Mouse (Mus musculus) macrophage (primary cell): ENCODE measurements around the gene Slc15a5. TPM values are rescaled to one million over a fixed set of nuclear protein-coding genes. Genes with fewer than 3 reads are reported as not detected.
"Not testable (repeated sequence)": the region's sequence is repeated elsewhere in the genome, so short reads cannot be mapped to it uniquely, and the experiment has no call there.

Experiments
- H3K27ac ChIP-seq: fragments of 350-480 bp; formaldehyde crosslinking; 2 replicates; pipeline ENCODE4 v1.9.0; 2021
- H3K36me3 ChIP-seq: fragments of 350-480 bp; formaldehyde crosslinking; 2 replicates; pipeline ENCODE4 v1.9.0; 2021; ENCODE audit errors: inconsistent target
- H3K4me3 ChIP-seq: fragments of 350-480 bp; formaldehyde crosslinking; 2 replicates; pipeline ENCODE4 v1.9.0; 2021; ENCODE audit errors: inconsistent target
- H3K79me2 ChIP-seq: fragments of 350-480 bp; formaldehyde crosslinking; 2 replicates; pipeline ENCODE4 v1.9.0; 2021; ENCODE audit errors: inconsistent target
- WGBS: methylation state at CpG from one replicate; pipeline ENCODE4 v1.1.7; 2026; ENCODE audit warnings: inconsistent platforms; ENCODE audit not compliant: missing documents; 5-methylcytosine and 5-hydroxymethylcytosine counted together
- polyA plus RNA-seq: library from polyadenylated mRNA; stranded (reverse); fragments of 250-400 nt; gene quantifications from 3 replicates; pipeline ENCODE4 v1.2.4, GENCODE M21; 2018; ENCODE audit warnings: inconsistent platforms
- total RNA-seq, 78 experiments: library from RNA; depleted of rRNA; stranded (reverse); fragments of 250-400 nt; gene quantifications; 1 replicate in 9 of 78; 2 replicates in 24 of 78; 3 replicates in 43 of 78; 4 replicates in 2 of 78; pipeline ENCODE4 v1.2.4; 2018; ENCODE audit warnings: inconsistent platforms in 56 of 78

The Slc15a5 gene
- not detected for total RNA-seq (2018; cell fraction: chromatin; rRNA removed)
- total RNA-seq (2018; cell fraction: cytosol; rRNA removed), result not detected
- not detected for total RNA-seq (2018; cell fraction: nucleus; rRNA removed)
- not detected in 3 replicates for polyA plus RNA-seq

GRCm38 (mm10) chr6:138079816-138080215 is at the start of gene Slc15a5:
Slc15a5 (minus strand) TSS chr6:138079916.
- H3K36me3 ChIP-seq, result no peaks in the 10 kb centered on the region
- no peak within 1 kb of the TSS for H3K4me3 ChIP-seq
- WGBS, result 90% methylated on average over 4 of the region's 4 CpGs
- H3K27ac ChIP-seq, result no peak within 1 kb of the TSS
- H3K79me2 ChIP-seq, result no peaks in the 10 kb centered on the region

- Histone ChIP-seq H3K36me3 (no peaks in the 10 kb centered on the region), H3K4me3 (no peak overlapping the region), H3K79me2 (no peaks in the 10 kb centered on the region), H3K27ac (no peak overlapping the region)
- WGBS, result 68% methylated on average over 10 of the region's 10 CpGs
Measured at GRCm38 (mm10) chr6:138128392-138129335, 48.9 kb upstream of the Slc15a5 start.

GRCm38 (mm10) chr6:138117496-138117895 is 37.8 kb upstream of the Slc15a5 start:
- no peak overlapping the region for H3K27ac ChIP-seq
- no peaks in the 10 kb centered on the region for H3K79me2 ChIP-seq
- no peak overlapping the region for H3K4me3 ChIP-seq
- 83% methylated on average over 3 of the region's 3 CpGs for WGBS
- H3K36me3 ChIP-seq, result no peaks in the 10 kb centered on the region

- Histone ChIP-seq H3K36me3 (no peaks in the 10 kb centered on the region), H3K27ac (no peak overlapping the region)
Measured at GRCm38 (mm10) chr6:138104559-138104958, 24.8 kb upstream of the Slc15a5 start.

GRCm38 (mm10) chr6:138102940-138103339 is 23.2 kb upstream of the Slc15a5 start:
- Histone ChIP-seq H3K36me3 (no peaks in the 10 kb centered on the region), H3K4me3 (no peak overlapping the region), H3K27ac (no peak overlapping the region), H3K79me2 (no peaks in the 10 kb centered on the region)
- WGBS, result 91% methylated on average over 7 of the region's 7 CpGs

More at GRCm38 (mm10) chr6:138104559-138104958, 24.8 kb upstream of the Slc15a5 start:
- H3K4me3 ChIP-seq, result no peak overlapping the region
- no peaks in the 10 kb centered on the region for H3K79me2 ChIP-seq

GRCm38 (mm10) chr6:138101843-138102242 is 22.1 kb upstream of the Slc15a5 start:
- H3K79me2 ChIP-seq, result no peaks in the 10 kb centered on the region
- H3K27ac ChIP-seq, result no peak overlapping the region
- H3K36me3 ChIP-seq, result no peaks in the 10 kb centered on the region
- 93% methylated on average over 4 of the region's 4 CpGs for WGBS
- H3K4me3 ChIP-seq, result no peak overlapping the region

- Histone ChIP-seq H3K4me3 (no peak overlapping the region), H3K79me2 (no peaks in the 10 kb centered on the region), H3K27ac (no peak overlapping the region), H3K36me3 (no peaks in the 10 kb centered on the region)
- WGBS, result 96% methylated on average over 3 of the region's 3 CpGs
Measured at GRCm38 (mm10) chr6:138099646-138100045, 19.9 kb upstream of the Slc15a5 start.

- no peaks in the 10 kb centered on the region for H3K36me3 ChIP-seq
- no peak overlapping the region for H3K27ac ChIP-seq
- H3K4me3 ChIP-seq, result no peak overlapping the region
- no peaks in the 10 kb centered on the region for H3K79me2 ChIP-seq
- WGBS, result 39% methylated on average over 3 of the region's 3 CpGs
Measured at GRCm38 (mm10) chr6:138095060-138095459, 15.3 kb upstream of the Slc15a5 start.

- Histone ChIP-seq H3K36me3 (no peaks in the 10 kb centered on the region), H3K79me2 (no peaks in the 10 kb centered on the region)
- WGBS, result 89% methylated on average over 7 of the region's 7 CpGs
Measured at GRCm38 (mm10) chr6:138092432-138092831, 12.7 kb upstream of the Slc15a5 start.

GRCm38 (mm10) chr6:138089084-138089483 is 9.4 kb upstream of the Slc15a5 start:
- no peaks in the 10 kb centered on the region for H3K36me3 ChIP-seq
- no peaks in the 10 kb centered on the region for H3K79me2 ChIP-seq
- H3K4me3 ChIP-seq, result no peak overlapping the region
- H3K27ac ChIP-seq, result no peak overlapping the region
- 61% methylated on average over 8 of the region's 8 CpGs for WGBS

More at GRCm38 (mm10) chr6:138092432-138092831, 12.7 kb upstream of the Slc15a5 start:
- no peak overlapping the region for H3K27ac ChIP-seq
- H3K4me3 ChIP-seq, result no peak overlapping the region

GRCm38 (mm10) chr6:138086421-138086820 is 6.7 kb upstream of the Slc15a5 start:
- not testable (repeated sequence) for H3K27ac ChIP-seq, H3K36me3 ChIP-seq, H3K79me2 ChIP-seq, H3K4me3 ChIP-seq

- H3K36me3 ChIP-seq, result no peaks in the 10 kb centered on the region
- H3K79me2 ChIP-seq, result no peaks in the 10 kb centered on the region
- WGBS, result 87% methylated on average over 6 of the region's 6 CpGs
Measured at GRCm38 (mm10) chr6:138080778-138081549, 1.2 kb upstream of the Slc15a5 start.

GRCm38 (mm10) chr6:138077681-138078439 is 1.9 kb downstream of the Slc15a5 start:
- H3K79me2 ChIP-seq, result no peaks in the 10 kb centered on the region
- WGBS, result 79% methylated on average over 5 of the region's 5 CpGs
- H3K27ac ChIP-seq, result no peak overlapping the region
- no peaks in the 10 kb centered on the region for H3K36me3 ChIP-seq
- H3K4me3 ChIP-seq, result no peak overlapping the region

More at GRCm38 (mm10) chr6:138080778-138081549, 1.2 kb upstream of the Slc15a5 start:
- no peak overlapping the region for H3K4me3 ChIP-seq
- H3K27ac ChIP-seq, result no peak overlapping the region

- Histone ChIP-seq H3K79me2 (no peaks in the 10 kb centered on the region), H3K4me3 (no peak overlapping the region), H3K27ac (no peak overlapping the region), H3K36me3 (no peaks in the 10 kb centered on the region)
- WGBS, result 86% methylated on average over 1 of the region's 1 CpGs
Measured at GRCm38 (mm10) chr6:138075723-138076122, 4.0 kb downstream of the Slc15a5 start.
